Mouse (Mus musculus): ENCODE results near the gene Epo.

DNA sequence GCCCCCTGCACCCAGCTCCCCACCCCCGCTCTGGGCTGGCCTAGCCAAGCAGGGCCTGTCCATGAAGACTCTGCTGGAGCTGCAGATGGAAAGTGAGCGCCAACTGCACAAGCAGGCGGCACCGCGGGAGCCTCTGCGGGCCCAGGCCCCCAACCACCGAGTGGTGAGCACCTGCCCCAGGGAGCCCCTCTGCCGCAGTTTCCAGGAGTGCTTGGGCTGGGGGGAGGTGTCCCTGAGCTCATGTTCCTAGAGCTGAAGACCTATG, 8.9 kb downstream of the Epo start:
- TF ChIP-seq ZC3H11A (IDR thresholded peaks at IDR 0.05; ENCODE audit: borderline replicate concordance, low read depth, low read length) = no peak
- no peak for TF ChIP-seq ZNF384 (IDR thresholded peaks at IDR 0.05; ENCODE audit: low read depth, low read length)
- TF ChIP-seq MAFK (IDR thresholded peaks at IDR 0.05; ENCODE audit: insufficient read depth, low read depth, low read length) = no peak

Data from ES-E14 (cell line).